Mouse (Mus musculus): ENCODE results near the gene Elf3. TPM values are rescaled to one million over a fixed set of nuclear protein-coding genes. Genes with fewer than 3 reads are reported as not detected.

Gene Elf3
- polyA plus RNA-seq, 1 experiment = 37.3 TPM

DNA sequence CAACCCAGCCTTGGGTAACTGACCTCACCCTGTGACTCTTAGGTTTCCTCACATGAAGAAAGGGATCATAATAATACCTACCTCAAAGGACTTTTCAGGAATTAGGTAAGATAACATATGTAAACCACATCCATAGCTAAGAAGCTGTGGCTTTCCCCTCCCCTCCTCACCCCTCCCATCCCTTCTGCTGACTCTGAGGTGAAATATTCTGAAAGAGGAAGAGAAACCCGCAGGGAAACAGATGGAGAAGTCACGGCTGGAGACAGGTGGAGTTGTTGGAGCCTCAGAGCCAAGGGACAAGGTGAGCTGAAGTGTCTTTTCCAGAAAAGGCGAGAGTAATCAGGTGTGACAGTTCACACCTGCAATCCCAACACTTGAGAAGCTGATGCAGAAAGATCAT lies 34.2 kb downstream of the Elf3 start:
- Histone ChIP-seq H3K27me3 (ENCODE audit: control insufficient read depth, insufficient read depth, low read length, poor library complexity, severe bottlenecking) (no peaks in the 10 kb centered on the region), H3K27ac (ENCODE audit: insufficient read depth, low read length) (no peak overlapping the region), H3K9ac (ENCODE audit: low read depth, poor library complexity, severe bottlenecking) (no peak overlapping the region), H3K36me3 (ENCODE audit: control insufficient read depth, insufficient read depth, low read length, poor library complexity, severe bottlenecking) (no peaks in the 10 kb centered on the region), H3K9me3 (replicated peaks; ENCODE audit: control insufficient read depth, insufficient read depth, low read length, poor library complexity, severe bottlenecking) (no peaks in the 10 kb centered on the region), H3K4me1 (ENCODE audit: control insufficient read depth, insufficient read depth, low read length) (peaks cover 3% of the 10 kb centered on the region), H3K4me3 (ENCODE audit: low read depth, low read length) (no peak overlapping the region)
- TF ChIP-seq POLR2A (IDR thresholded peaks at IDR 0.05; ENCODE audit: insufficient read depth, low read length) (no peak), CTCF (IDR thresholded peaks at IDR 0.05; ENCODE audit: low read depth, low read length) (no peak), EP300 (IDR thresholded peaks at IDR 0.05; ENCODE audit: insufficient read depth, low read depth, low read length) (no peak)

DNA sequence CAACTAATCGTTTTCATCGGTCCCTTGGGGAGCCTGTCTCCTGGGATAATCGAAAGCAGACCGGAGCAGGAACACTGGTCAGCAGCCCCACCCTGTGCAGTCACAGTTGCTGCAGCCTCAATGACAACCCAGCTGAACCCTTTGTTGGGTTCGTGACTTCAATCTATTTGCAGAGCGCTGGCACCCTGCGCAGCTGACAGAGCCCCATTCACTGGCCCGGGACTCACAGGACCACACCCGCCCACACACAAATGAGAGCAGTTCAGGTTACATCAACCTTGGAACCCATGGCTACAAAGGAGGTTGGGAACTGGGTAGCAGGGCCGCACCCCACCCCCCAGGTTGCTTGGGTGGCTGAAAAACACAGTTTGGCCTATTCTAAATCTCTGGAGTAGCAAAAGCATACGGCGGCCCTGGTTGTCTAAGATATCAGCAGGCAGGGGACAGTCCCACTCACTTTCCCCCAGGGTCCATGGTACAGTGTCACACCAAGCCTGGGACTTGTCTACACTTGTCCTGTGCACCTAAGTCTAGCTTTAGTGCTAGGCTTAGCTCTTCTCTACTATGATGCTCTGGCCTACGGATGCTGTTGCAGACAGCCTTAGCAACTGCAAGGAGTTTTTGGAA lies 40.6 kb downstream of the Elf3 start:
- TF ChIP-seq EP300 (IDR thresholded peaks at IDR 0.05; ENCODE audit: insufficient read depth, low read depth, low read length) (peak; percentile 98), CTCF (IDR thresholded peaks at IDR 0.05; ENCODE audit: low read depth, low read length) (no peak)
- H3K4me1 ChIP-seq (ENCODE audit: control insufficient read depth, insufficient read depth, low read length) = peaks cover 3% of the 10 kb centered on the region
- H3K27me3 ChIP-seq (ENCODE audit: control insufficient read depth, insufficient read depth, low read length, poor library complexity, severe bottlenecking) = no peaks in the 10 kb centered on the region
- 0 out of 2 replicates have a peak overlapping the region, but pooled peaks have one; percentile 10 for H3K9ac ChIP-seq (ENCODE audit: low read depth, poor library complexity, severe bottlenecking)
- no peaks in the 10 kb centered on the region for H3K9me3 ChIP-seq (replicated peaks; ENCODE audit: control insufficient read depth, insufficient read depth, low read length, poor library complexity, severe bottlenecking)
- H3K36me3 ChIP-seq (ENCODE audit: control insufficient read depth, insufficient read depth, low read length, poor library complexity, severe bottlenecking) = no peaks in the 10 kb centered on the region
- no peak overlapping the region for H3K4me3 ChIP-seq (ENCODE audit: low read depth, low read length)
- peak overlapping the region; percentile 91 for H3K27ac ChIP-seq (ENCODE audit: insufficient read depth, low read length)

DNA sequence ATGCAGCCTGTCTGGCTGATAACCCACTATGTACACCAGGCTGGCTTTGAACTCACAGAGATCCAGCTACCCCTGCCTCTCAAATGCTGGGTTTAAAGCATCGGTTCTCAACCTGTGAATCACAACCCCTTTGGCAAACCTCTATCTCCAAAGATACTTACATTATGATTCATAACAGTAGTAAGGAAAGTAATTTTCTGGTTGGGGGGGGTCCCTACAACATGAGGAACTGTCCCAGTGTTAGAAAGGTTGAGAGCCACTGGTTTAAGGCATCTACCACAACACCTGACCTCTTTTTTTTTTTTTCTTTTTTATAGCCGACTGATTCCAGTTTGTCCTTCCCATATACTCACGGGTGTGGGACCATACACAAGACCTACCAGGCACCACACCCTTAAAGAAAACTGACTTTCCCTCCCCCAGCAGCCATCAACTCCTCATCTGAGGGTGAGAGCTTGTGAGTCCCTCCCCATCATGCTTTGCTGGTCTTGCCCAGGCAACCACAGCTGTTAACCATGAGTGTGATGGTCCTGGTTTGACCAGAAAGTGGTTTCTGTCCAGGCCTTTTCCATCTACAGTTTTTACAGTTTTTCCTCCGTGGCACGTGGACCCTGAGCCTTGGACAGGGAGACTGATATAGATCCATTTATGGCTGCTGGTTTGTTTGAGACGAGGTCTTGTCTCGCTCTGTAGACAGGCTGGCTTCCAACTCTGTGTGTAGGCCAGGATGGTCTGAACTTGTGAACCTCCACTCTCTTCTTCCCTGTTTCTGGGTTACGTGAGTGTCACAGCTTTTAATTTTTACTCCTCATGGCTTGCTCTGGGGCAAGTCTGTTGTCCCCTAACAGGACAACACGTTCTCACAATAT lies 44.4 kb downstream of the Elf3 start:
- H3K4me1 ChIP-seq (ENCODE audit: control insufficient read depth, insufficient read depth, low read length) = peaks cover 2% of the 10 kb centered on the region
- H3K27ac ChIP-seq (ENCODE audit: insufficient read depth, low read length) = no peak overlapping the region
- TF ChIP-seq CTCF (IDR thresholded peaks at IDR 0.05; ENCODE audit: low read depth, low read length) (no peak), EP300 (IDR thresholded peaks at IDR 0.05; ENCODE audit: insufficient read depth, low read depth, low read length) (no peak), POLR2A (IDR thresholded peaks at IDR 0.05; ENCODE audit: insufficient read depth, low read length) (no peak)
- H3K4me3 ChIP-seq (ENCODE audit: low read depth, low read length) = no peak overlapping the region
- H3K9me3 ChIP-seq (replicated peaks; ENCODE audit: control insufficient read depth, insufficient read depth, low read length, poor library complexity, severe bottlenecking) = no peaks in the 10 kb centered on the region
- no peaks in the 10 kb centered on the region for H3K27me3 ChIP-seq (ENCODE audit: control insufficient read depth, insufficient read depth, low read length, poor library complexity, severe bottlenecking)
- no peak overlapping the region for H3K9ac ChIP-seq (ENCODE audit: low read depth, poor library complexity, severe bottlenecking)
- no peaks in the 10 kb centered on the region for H3K36me3 ChIP-seq (ENCODE audit: control insufficient read depth, insufficient read depth, low read length, poor library complexity, severe bottlenecking)

DNA sequence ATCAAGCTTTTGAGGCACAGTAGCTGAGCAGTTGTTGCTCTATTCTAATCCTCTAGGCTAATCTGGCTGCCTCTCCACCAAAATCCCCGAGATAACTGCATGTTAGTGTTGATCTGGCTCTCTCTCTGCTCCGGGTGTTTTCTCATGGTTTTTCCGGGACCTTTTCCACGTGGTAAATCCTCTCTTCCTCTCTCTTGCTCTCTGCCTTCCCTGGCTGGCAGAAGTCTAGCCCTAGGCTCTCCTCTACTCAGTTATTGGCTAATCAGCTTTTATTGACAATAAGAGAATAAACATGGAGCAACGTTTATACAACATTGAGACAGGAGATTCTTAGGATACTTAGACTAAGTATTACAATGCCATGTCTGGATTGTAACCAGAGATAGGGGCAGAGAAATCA lies 47.9 kb downstream of the Elf3 start:
- Histone ChIP-seq H3K27ac (ENCODE audit: insufficient read depth, low read length) (no peak overlapping the region), H3K36me3 (ENCODE audit: control insufficient read depth, insufficient read depth, low read length, poor library complexity, severe bottlenecking) (no peaks in the 10 kb centered on the region), H3K4me3 (ENCODE audit: low read depth, low read length) (no peak overlapping the region), H3K9ac (ENCODE audit: low read depth, poor library complexity, severe bottlenecking) (no peak overlapping the region), H3K4me1 (ENCODE audit: control insufficient read depth, insufficient read depth, low read length) (peaks cover 2% of the 10 kb centered on the region), H3K27me3 (ENCODE audit: control insufficient read depth, insufficient read depth, low read length, poor library complexity, severe bottlenecking) (no peaks in the 10 kb centered on the region), H3K9me3 (replicated peaks; ENCODE audit: control insufficient read depth, insufficient read depth, low read length, poor library complexity, severe bottlenecking) (no peaks in the 10 kb centered on the region)
- TF ChIP-seq EP300 (IDR thresholded peaks at IDR 0.05; ENCODE audit: insufficient read depth, low read depth, low read length) (no peak), POLR2A (IDR thresholded peaks at IDR 0.05; ENCODE audit: insufficient read depth, low read length) (no peak), CTCF (IDR thresholded peaks at IDR 0.05; ENCODE audit: low read depth, low read length) (no peak)

DNA sequence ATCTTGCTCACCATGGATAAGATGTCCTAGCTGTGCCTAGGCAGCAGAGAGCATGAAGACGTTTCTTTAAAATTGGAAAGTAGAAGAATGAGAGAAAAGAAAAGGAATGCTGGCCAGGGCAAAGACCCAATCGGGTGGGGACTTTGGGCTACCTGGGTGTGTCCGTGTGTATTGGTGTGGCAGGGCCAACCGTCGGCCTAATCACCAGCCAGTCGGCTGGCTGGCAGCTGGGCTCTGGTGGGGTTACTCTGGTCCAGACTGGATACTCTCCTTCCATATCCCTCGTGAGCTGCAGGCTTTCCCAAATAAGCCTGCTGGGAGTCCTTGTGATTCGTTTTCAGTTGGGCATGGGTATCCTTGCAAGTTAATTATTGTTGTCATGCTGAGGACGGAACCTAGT lies 49.7 kb downstream of the Elf3 start:
- H3K4me1 ChIP-seq (ENCODE audit: control insufficient read depth, insufficient read depth, low read length) = peaks cover 9% of the 10 kb centered on the region
- no peak overlapping the region for H3K4me3 ChIP-seq (ENCODE audit: low read depth, low read length)
- H3K9ac ChIP-seq (ENCODE audit: low read depth, poor library complexity, severe bottlenecking) = no peak overlapping the region
- no peaks in the 10 kb centered on the region for H3K36me3 ChIP-seq (ENCODE audit: control insufficient read depth, insufficient read depth, low read length, poor library complexity, severe bottlenecking)
- no peaks in the 10 kb centered on the region for H3K9me3 ChIP-seq (replicated peaks; ENCODE audit: control insufficient read depth, insufficient read depth, low read length, poor library complexity, severe bottlenecking)
- TF ChIP-seq POLR2A (IDR thresholded peaks at IDR 0.05; ENCODE audit: insufficient read depth, low read length) = no peak
- TF ChIP-seq EP300 (IDR thresholded peaks at IDR 0.05; ENCODE audit: insufficient read depth, low read depth, low read length) = no peak
- no peak for TF ChIP-seq CTCF (IDR thresholded peaks at IDR 0.05; ENCODE audit: low read depth, low read length)
- H3K27ac ChIP-seq (ENCODE audit: insufficient read depth, low read length) = no peak overlapping the region
- no peaks in the 10 kb centered on the region for H3K27me3 ChIP-seq (ENCODE audit: control insufficient read depth, insufficient read depth, low read length, poor library complexity, severe bottlenecking)

Measured in ES-Bruce4 (cell line).